Mouse (Mus musculus) heart, embryonic 13.5 days (tissue): ENCODE measurements around the gene Zcchc2. TPM values are rescaled to one million over a fixed set of nuclear protein-coding genes. Genes with fewer than 3 reads are reported as not detected.

Experiments used
- ATAC-seq: fragments of 200-750 bp; cut with Nextera tagmentation; 2 replicates; pipeline ENCODE4 v1.8.0; 2017; ENCODE audit warnings: moderate TSS enrichment; ENCODE audit not compliant: insufficient number of reproducible peaks, low FRiP score, low TSS enrichment; ENCODE audit errors: extremely low read depth
- H3K27ac ChIP-seq: fragments of 300-500 bp; sonication (generic); replicated peaks from 2 replicates; pipeline ENCODE4 v1.5.1; 2015; ENCODE audit warnings: moderate library complexity, mild to moderate bottlenecking, inconsistent platforms
- H3K27me3 ChIP-seq: fragments of 300-500 bp; sonication (generic); replicated peaks from 2 replicates; pipeline ENCODE4 v1.6.1; 2015; ENCODE audit warnings: mild to moderate bottlenecking, inconsistent platforms
- H3K36me3 ChIP-seq: fragments of 300-500 bp; sonication (generic); 2 replicates; pipeline ENCODE4 v1.6.1; 2015; ENCODE audit warnings: mild to moderate bottlenecking, inconsistent platforms
- H3K4me1 ChIP-seq: fragments of 300-500 bp; sonication (generic); 2 replicates; pipeline ENCODE4 v1.6.1; 2015; ENCODE audit warnings: inconsistent platforms
- H3K4me2 ChIP-seq: fragments of 300-500 bp; sonication (generic); 2 replicates; pipeline ENCODE4 v1.6.1; 2015; ENCODE audit warnings: inconsistent platforms, mild to moderate bottlenecking, moderate library complexity
- H3K4me3 ChIP-seq: fragments of 300-500 bp; sonication (generic); 2 replicates; pipeline ENCODE4 v1.5.1; 2015; ENCODE audit warnings: moderate library complexity, mild to moderate bottlenecking, inconsistent platforms
- H3K9ac ChIP-seq: fragments of 300-500 bp; sonication (generic); 2 replicates; pipeline ENCODE4 v1.6.1; 2015; ENCODE audit warnings: inconsistent platforms, mild to moderate bottlenecking, moderate library complexity
- H3K9me3 ChIP-seq: fragments of 300-500 bp; sonication (generic); 2 replicates; pipeline ENCODE4 v1.6.1; 2016; ENCODE audit warnings: inconsistent platforms
- WGBS: fragments of 180-500 bp; shearing (Covaris S2); methylation state at CpG from one replicate; pipeline ENCODE4 v1.1.7; 2015; ENCODE audit warnings: mixed read lengths; 5-methylcytosine and 5-hydroxymethylcytosine counted together
- polyA plus RNA-seq: library from polyadenylated mRNA; unstranded; fragments of >200 nt; fragmentation: Nextera tagmentation; extraction: Ambion mirVana; gene quantifications from 2 replicates; pipeline ENCODE4 v1.2.1, GENCODE M21; 2015

Zcchc2 gene
- polyA plus RNA-seq, 1 experiment from 2014 or later, result 1.3 TPM

DNA sequence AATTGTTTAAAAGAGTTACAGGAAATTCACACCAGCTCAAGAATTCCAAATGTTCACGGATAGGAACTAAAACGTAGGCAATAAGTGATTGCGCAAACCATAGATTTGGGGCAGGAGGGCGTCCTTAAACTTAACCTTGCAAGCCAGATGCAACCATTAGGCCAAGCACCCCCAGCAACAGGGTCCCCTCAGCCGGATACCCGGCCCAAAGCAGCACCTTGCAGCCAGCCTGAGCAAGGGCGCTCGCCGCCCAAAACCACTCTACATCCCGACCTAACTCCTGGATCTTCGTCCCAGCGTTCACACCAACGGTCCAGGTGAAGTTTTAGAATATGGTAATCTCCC is 594 bp upstream of the Zcchc2 start:
- peak overlapping the region; percentile 93 for H3K4me3 ChIP-seq
- 2% methylated on average over 13 of the region's 13 CpGs for WGBS
- no peak for ATAC-seq
- H3K4me2 ChIP-seq, result peak overlapping the region; percentile 98
- no peaks in the 10 kb centered on the region for H3K9me3 ChIP-seq
- H3K27me3 ChIP-seq, result no peaks in the 10 kb centered on the region
- H3K36me3 ChIP-seq, result no peaks in the 10 kb centered on the region
- H3K4me1 ChIP-seq, result peaks cover 48% of the 10 kb centered on the region
- H3K9ac ChIP-seq, result peak overlapping the region; percentile 93
- peak overlapping the region; percentile 96 for H3K27ac ChIP-seq

DNA sequence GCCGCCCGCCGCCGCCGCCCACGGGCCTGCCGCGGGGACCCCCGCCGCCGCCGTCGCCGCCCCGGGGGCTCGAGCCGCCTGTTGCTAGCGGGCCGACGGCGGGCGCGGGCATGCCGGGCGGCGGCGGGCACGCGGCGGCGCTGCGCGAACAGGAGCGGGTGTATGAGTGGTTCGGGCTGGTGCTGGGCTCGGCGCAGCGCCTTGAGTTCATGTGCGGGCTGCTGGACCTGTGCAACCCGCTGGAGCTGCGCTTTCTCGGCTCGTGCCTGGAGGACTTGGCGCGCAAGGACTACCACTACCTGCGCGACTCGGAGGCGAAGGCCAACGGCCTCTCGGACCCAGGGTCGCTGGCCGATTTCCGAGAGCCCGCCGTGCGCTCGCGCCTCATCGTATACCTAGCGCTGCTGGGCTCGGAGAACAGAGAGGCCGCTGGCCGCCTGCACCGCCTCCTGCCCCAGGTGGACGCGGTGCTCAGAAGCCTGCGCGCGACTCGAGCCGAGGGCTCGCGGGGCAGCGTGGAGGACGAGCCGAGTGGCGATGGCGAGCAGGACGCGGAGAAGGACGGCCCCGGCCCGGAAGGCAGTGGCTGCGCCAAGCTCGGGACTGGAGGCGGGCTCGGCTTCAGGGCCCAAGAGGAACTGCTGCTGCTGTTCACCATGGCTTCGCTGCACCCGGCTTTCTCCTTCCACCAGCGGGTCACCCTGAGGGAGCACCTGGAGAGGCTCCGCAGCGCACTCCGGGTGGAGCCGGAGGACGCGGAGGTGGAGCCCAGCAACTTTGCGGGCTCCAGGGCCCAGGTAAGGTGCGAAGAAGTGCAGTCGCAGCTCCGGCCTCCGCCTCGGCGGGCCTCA is 930 bp downstream of the Zcchc2 start:
- Histone ChIP-seq H3K9ac (peak overlapping the region; percentile 95), H3K27ac (peak overlapping the region; percentile 96), H3K27me3 (no peaks in the 10 kb centered on the region), H3K9me3 (no peaks in the 10 kb centered on the region), H3K4me3 (peak overlapping the region; percentile 93), H3K36me3 (no peaks in the 10 kb centered on the region), H3K4me1 (peaks cover 61% of the 10 kb centered on the region), H3K4me2 (peak overlapping the region; percentile 98)
- peak; percentile 15; the same call in 1 of the 2 replicates for ATAC-seq
- under 1% methylated on average over 98 of the region's 104 CpGs for WGBS

DNA sequence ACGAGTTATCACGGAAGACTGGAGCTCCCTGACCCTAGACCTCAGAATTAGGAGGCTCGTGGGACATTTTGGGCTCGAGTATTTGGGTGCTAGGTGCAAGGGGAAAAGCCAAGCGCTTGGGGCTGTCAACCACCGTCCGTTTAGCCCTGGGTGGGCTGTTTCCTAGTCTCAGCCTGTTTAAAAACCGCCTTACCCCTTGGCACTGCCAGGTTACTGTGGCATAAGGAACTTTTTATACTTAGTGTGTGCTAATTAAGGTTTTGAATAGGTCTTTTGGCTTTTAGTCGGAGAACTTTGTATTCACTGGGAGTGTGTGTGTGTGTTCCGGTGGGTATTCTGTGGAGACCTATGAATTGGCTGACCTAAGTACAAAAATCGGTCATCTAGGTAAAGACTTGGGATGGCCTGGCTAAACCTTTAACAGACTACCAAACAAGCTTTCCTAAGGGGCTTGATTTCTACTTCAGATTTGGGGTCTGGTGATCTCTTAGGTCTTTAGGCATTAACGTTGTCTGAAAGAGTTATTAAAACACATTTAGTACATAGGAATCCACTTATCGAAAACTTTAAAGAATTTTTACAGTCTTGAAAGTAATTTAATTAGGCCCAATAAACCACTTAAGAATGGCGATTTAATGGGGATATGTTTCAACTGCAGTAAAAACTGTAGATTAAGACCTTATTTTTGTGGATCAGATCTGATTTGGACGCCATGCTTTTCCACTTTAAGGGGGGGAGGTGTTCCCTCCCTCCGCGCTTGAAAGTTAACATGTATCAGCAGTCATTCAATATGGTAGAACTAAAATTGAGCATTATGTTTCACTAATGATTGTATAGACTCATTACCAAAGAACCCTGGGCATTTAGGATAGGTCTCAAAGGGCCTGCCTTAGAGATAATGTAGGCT is 2.0 kb downstream of the Zcchc2 start:
- ATAC-seq, result no peak
- no peaks in the 10 kb centered on the region for H3K9me3 ChIP-seq
- H3K27ac ChIP-seq, result peak overlapping the region; percentile 96; the same call in 1 of the 2 replicates
- H3K4me2 ChIP-seq, result peak overlapping the region; percentile 98
- 26% methylated on average over 17 of the region's 17 CpGs for WGBS
- peak overlapping the region; percentile 93 for H3K4me3 ChIP-seq
- peak overlapping the region; percentile 95 for H3K9ac ChIP-seq
- no peaks in the 10 kb centered on the region for H3K36me3 ChIP-seq
- H3K27me3 ChIP-seq, result no peaks in the 10 kb centered on the region
- peaks cover 66% of the 10 kb centered on the region for H3K4me1 ChIP-seq

DNA sequence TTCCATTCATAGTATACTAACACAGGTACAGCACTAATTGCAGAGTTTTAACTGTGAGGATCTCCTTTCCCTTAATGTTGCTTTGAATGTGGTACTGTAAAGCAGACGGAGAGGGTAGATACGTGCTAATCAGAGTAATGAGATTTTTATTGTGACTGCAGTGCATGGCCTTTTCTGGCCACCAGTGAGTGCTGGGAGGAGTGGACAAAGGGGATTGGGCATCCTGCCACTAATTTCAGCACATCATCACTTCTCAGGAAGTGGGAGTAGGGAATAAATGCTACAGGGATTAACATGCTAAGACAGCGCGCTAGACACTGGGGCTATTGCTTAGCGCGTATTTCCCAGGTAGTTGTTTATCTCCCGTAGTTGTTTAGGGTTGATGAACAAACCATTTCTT is 3.0 kb downstream of the Zcchc2 start:
- H3K4me3 ChIP-seq, result peak overlapping the region; percentile 93
- H3K27me3 ChIP-seq, result no peaks in the 10 kb centered on the region
- no peak for ATAC-seq
- H3K9me3 ChIP-seq, result no peaks in the 10 kb centered on the region
- no peaks in the 10 kb centered on the region for H3K36me3 ChIP-seq
- 3% methylated on average over 7 of the region's 7 CpGs for WGBS
- H3K4me1 ChIP-seq, result peaks cover 69% of the 10 kb centered on the region
- H3K4me2 ChIP-seq, result peak overlapping the region; percentile 98
- H3K9ac ChIP-seq, result peak overlapping the region; percentile 95
- H3K27ac ChIP-seq, result peak overlapping the region; percentile 90

DNA sequence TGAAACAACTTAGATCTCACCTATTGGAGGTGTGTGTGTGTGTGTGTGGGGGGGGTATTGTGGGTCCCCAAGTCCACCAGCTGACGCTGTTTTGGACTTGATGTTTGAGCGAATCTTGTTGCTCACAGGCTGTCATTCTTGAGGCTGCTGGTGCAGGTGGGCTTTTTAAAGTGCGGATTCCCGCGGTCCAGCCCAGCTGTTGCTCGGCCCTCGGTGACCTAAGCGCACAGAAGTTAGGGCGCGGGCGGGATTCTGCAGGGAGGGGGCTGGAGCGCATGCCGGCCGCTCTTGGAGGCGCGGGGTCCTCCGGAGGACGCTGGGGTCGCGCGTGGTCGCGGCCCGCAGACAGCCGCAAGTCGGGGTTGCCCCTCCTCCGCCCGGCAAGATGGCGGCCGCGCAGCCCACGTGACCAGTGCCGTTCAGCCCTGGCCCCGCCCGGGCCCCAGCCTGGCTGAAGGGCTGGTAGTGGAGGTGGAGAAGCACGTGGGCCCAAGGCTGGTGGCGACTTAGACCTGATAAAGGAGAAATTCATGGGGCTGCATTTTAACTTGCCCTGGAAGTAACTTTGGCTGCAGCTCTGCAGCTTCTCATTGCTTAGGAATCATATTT is 3.5 kb downstream of the Zcchc2 start:
- peak overlapping the region; percentile 93 for H3K4me3 ChIP-seq
- H3K4me1 ChIP-seq, result peaks cover 69% of the 10 kb centered on the region
- ATAC-seq, result peak; percentile 49
- H3K4me2 ChIP-seq, result peak overlapping the region; percentile 98
- H3K9ac ChIP-seq, result peak overlapping the region; percentile 95
- H3K27ac ChIP-seq, result peak overlapping the region; percentile 90
- under 1% methylated on average over 37 of the region's 37 CpGs for WGBS
- H3K36me3 ChIP-seq, result no peaks in the 10 kb centered on the region
- no peaks in the 10 kb centered on the region for H3K27me3 ChIP-seq
- no peaks in the 10 kb centered on the region for H3K9me3 ChIP-seq

DNA sequence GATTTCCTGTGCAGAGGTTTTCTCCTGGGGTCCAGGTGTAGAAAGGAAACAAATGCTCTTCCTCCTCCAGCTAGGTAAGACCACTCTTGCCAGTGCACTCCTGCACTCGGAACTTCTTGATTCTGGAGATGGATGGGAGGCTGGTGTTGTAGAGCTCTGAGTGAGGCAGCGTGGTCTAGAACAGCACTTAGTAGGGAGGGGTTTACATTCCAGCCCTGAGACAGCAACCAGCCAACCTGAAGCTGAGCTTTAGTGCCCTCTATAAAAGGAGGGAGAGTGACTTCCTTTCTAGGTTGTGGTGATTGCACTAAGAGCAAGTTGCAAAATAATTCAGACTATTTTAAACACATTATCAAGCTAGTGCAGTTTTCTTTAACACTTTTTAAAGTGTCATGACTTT is 5.8 kb downstream of the Zcchc2 start:
- peaks cover 67% of the 10 kb centered on the region for H3K4me1 ChIP-seq
- no peaks in the 10 kb centered on the region for H3K27me3 ChIP-seq
- no peak overlapping the region for H3K4me3 ChIP-seq
- no peaks in the 10 kb centered on the region for H3K36me3 ChIP-seq
- H3K4me2 ChIP-seq, result no peak overlapping the region
- H3K9me3 ChIP-seq, result no peaks in the 10 kb centered on the region
- H3K27ac ChIP-seq, result no peak overlapping the region
- WGBS, result 48% methylated on average over 2 of the region's 2 CpGs
- H3K9ac ChIP-seq, result no peak overlapping the region
- no peak for ATAC-seq

DNA sequence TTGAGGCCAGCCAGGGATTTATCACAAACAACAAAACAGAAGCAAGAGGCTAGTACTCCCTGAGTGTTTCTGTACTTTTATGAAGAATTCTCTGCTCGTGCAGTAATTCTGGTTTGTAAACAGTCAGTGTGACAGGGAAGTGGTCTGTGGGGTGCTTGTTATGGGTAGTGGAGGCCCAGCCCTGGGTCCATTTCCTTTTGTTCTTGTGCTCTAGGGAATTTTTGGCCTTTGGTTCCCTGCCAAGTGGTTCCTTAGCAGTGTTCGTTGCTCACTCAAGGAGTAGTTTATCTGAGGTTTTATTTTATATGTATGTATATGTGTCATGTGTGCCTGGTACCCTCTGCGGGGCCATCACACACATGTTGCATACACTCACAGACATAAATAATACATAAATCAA is 7.1 kb downstream of the Zcchc2 start:
- no peak overlapping the region for H3K4me2 ChIP-seq

DNA sequence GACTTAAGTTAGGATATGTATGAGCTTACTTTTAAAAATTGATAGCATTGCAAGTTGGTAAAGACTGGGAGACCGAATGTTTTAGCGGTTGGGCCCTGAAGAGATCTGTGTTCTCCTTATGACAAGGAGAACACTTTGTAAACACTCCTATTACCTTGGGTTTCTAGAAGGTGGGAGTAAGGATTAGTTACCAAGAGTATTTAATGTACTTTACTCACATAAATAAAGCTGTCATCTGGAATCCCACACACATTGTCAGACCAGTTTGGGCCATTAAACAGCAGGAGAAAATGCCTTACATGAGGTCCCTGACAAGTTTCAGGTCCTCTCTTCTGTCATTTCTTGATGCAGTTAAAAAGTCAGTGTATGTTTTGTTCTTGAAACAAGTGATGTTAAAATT is 9.6 kb downstream of the Zcchc2 start:
- Histone ChIP-seq H3K4me2 (no peak overlapping the region), H3K4me1 (peaks cover 42% of the 10 kb centered on the region), H3K27ac (no peak overlapping the region), H3K4me3 (no peak overlapping the region), H3K36me3 (peaks cover 26% of the 10 kb centered on the region), H3K27me3 (no peaks in the 10 kb centered on the region), H3K9ac (no peak overlapping the region), H3K9me3 (no peaks in the 10 kb centered on the region)
- ATAC-seq, result no peak
- WGBS, result 85% methylated on average over 2 of the region's 2 CpGs

More for the DNA sequence above, 7.1 kb downstream of the Zcchc2 start:
- no peak overlapping the region for H3K4me3 ChIP-seq
- H3K27ac ChIP-seq, result no peak overlapping the region
- 45% methylated on average over 3 of the region's 3 CpGs for WGBS
- H3K36me3 ChIP-seq, result peaks cover 2% of the 10 kb centered on the region; the same call in 1 of the 2 replicates
- H3K4me1 ChIP-seq, result peaks cover 62% of the 10 kb centered on the region
- no peaks in the 10 kb centered on the region for H3K9me3 ChIP-seq
- no peak overlapping the region for H3K9ac ChIP-seq
- ATAC-seq, result no peak
- H3K27me3 ChIP-seq, result no peaks in the 10 kb centered on the region

DNA sequence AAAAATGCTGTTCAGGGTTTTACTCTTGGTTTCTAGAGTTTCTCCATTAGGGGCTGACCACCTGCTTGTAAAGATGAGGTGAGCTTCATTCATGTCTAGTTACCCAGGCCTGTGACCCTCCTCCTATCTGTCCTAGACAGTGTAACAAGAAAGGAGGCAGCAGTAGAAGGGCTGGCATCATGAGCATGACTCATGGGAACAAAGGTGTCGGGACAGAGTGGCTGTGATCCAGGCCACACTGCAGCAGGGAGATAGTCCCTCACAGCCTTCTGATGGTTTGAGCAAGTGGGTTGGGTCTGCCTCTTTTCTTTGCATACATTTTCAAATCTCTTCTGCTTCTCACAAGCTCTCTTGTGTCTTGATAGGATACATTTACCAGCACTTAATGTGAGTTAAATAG is 17.4 kb downstream of the Zcchc2 start:
- Histone ChIP-seq H3K9ac (no peak overlapping the region), H3K4me1 (peaks cover 13% of the 10 kb centered on the region), H3K9me3 (no peaks in the 10 kb centered on the region), H3K27ac (no peak overlapping the region), H3K36me3 (peaks cover 87% of the 10 kb centered on the region), H3K4me3 (no peak overlapping the region), H3K4me2 (no peak overlapping the region), H3K27me3 (no peaks in the 10 kb centered on the region)
- no peak for ATAC-seq
- 46% methylated on average over 1 of the region's 1 CpGs for WGBS

DNA sequence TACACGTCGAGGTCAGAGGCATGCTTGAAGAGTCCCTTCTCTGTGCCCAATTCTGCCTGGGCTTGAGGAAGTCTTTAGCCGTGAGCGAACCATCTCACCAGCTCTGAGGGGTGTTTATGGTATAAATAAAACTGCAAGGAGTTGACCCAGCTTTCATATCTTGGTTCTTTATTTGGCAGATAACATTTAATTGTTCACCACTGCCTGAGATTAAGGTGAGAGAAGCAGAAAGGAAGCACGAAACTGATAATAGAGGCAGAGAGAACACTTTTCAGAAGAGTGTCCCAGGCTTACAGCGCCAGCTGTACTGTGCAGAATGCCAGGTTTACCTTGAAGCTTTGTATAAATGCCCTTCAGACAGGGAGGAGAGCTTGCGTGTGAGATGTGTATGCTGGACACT is 20.9 kb downstream of the Zcchc2 start:
- H3K4me1 ChIP-seq, result peaks cover 13% of the 10 kb centered on the region
- H3K9ac ChIP-seq, result no peak overlapping the region
- H3K9me3 ChIP-seq, result no peaks in the 10 kb centered on the region
- no peak overlapping the region for H3K4me2 ChIP-seq
- H3K27ac ChIP-seq, result no peak overlapping the region
- no peak for ATAC-seq
- H3K4me3 ChIP-seq, result no peak overlapping the region
- peaks cover 78% of the 10 kb centered on the region for H3K36me3 ChIP-seq
- H3K27me3 ChIP-seq, result no peaks in the 10 kb centered on the region
- 59% methylated on average over 7 of the region's 7 CpGs for WGBS

DNA sequence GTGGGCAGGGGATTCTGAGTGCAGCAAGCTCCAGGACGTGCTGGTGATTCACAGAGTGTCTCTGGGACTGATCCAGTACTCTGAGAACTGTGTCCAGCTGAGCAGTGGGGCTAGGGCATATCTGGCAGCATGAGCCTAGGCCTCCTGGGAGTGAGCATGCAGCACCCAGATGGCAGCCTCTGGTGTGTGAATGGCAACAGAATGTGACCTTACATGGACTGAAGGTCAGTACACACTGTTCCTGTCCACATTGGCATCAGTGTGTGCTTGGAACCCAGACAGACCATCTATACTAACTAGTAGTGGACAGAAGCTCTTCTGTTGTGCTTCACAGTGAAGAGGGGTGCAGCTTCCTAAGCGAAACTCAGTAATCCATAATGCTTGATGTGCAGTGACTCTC is 23.6 kb downstream of the Zcchc2 start:
- no peak overlapping the region for H3K4me2 ChIP-seq
- H3K9ac ChIP-seq, result no peak overlapping the region
- H3K27me3 ChIP-seq, result no peaks in the 10 kb centered on the region
- H3K27ac ChIP-seq, result no peak overlapping the region
- no peaks in the 10 kb centered on the region for H3K9me3 ChIP-seq
- 81% methylated on average over 2 of the region's 2 CpGs for WGBS
- peaks cover 6% of the 10 kb centered on the region for H3K4me1 ChIP-seq
- H3K36me3 ChIP-seq, result peaks cover 78% of the 10 kb centered on the region
- ATAC-seq, result no peak
- H3K4me3 ChIP-seq, result no peak overlapping the region
